28 mouse cellular contexts compared by ENCODE assay signal in the genomic region with DNA sequence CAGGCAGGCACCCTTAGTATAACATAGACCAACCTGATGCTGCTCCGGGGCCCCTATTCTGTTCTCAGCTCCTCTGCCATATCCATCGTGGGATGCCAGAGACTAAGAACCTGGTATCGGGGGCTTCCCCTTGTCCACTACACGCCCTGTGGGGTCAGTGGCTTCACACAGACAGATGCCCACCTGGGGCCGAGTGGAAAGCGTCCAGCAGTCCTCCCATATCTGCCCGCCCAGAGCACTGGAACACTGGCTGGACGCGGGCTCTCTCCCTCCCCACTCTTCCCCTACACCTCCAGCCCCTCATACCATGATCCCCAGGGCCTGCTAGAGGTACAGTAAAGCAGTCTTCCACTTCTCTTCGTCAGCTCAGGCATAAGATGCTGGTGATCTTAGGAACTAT.
"Had no signal": no experiment of that assay in that cellular context is flagged by ENCODE, and none has a peak within 500 bp of the region (broad histone marks: within the 10 kb centered on the region; RNA-seq: fewer than 3 reads in every experiment).

No protein-coding gene starts in this region.

- H3K36me3 ChIP-seq: limb, embryonic 10.5 days; limb, embryonic 12.5 days; limb, embryonic 13.5 days; limb, embryonic 15.5 days; liver, embryonic 12.5 days; liver, embryonic 13.5 days; liver, embryonic 15.5 days; lung, embryonic 15.5 days; midbrain, embryonic 10.5 days; midbrain, embryonic 12.5 days; midbrain, embryonic 13.5 days; midbrain, embryonic 15.5 days; neural tube, embryonic 12.5 days had no signal

- H3K27me3 ChIP-seq: limb, embryonic 12.5 days; limb, embryonic 13.5 days; limb, embryonic 15.5 days; liver, embryonic 12.5 days; liver, embryonic 13.5 days; liver, embryonic 15.5 days; lung, embryonic 15.5 days; megakaryocyte, embryonic 14.5 days; midbrain, embryonic 12.5 days; midbrain, embryonic 13.5 days; midbrain, embryonic 15.5 days; neural tube, embryonic 12.5 days had no signal

- DNase-seq: left cerebral cortex, postnatal 4 days; liver; liver, embryonic 13.5 days; liver, postnatal 0 days; lung, adult 18-20 months; lung, adult 2 months; lung, embryonic 14.5 days; lung, postnatal 10 days; lung, postnatal 14 days; lung, postnatal 36 days; lung, postnatal 4 days; midbrain, embryonic 14.5 days had no signal

- H3K9me3 ChIP-seq: limb, embryonic 10.5 days; limb, embryonic 12.5 days; limb, embryonic 13.5 days; limb, embryonic 15.5 days; liver, embryonic 12.5 days; liver, embryonic 13.5 days; liver, embryonic 15.5 days; lung, embryonic 15.5 days; midbrain, embryonic 10.5 days; midbrain, embryonic 12.5 days; midbrain, embryonic 13.5 days; midbrain, embryonic 15.5 days; neural tube, embryonic 12.5 days had no signal

- H3K4me3 ChIP-seq: limb, embryonic 10.5 days; limb, embryonic 12.5 days; limb, embryonic 13.5 days; limb, embryonic 15.5 days; liver, embryonic 12.5 days; liver, embryonic 13.5 days; liver, embryonic 15.5 days; lung, embryonic 15.5 days; megakaryocyte, embryonic 14.5 days; midbrain, embryonic 10.5 days; midbrain, embryonic 12.5 days; midbrain, embryonic 13.5 days; midbrain, embryonic 15.5 days; myocyte; neural tube, embryonic 12.5 days had no signal

- H3K4me1 ChIP-seq: limb, embryonic 10.5 days; limb, embryonic 12.5 days; limb, embryonic 13.5 days; limb, embryonic 15.5 days; liver, embryonic 12.5 days; liver, embryonic 13.5 days; liver, embryonic 15.5 days; lung, embryonic 15.5 days; megakaryocyte, embryonic 14.5 days; midbrain, embryonic 10.5 days; midbrain, embryonic 12.5 days; midbrain, embryonic 13.5 days; midbrain, embryonic 15.5 days; neural tube, embryonic 12.5 days had no signal

- H3K27ac ChIP-seq: limb, embryonic 10.5 days; limb, embryonic 12.5 days; limb, embryonic 13.5 days; limb, embryonic 15.5 days; liver, embryonic 12.5 days; liver, embryonic 13.5 days; liver, embryonic 14.5 days; liver, embryonic 15.5 days; lung, embryonic 15.5 days; macrophage; midbrain, embryonic 10.5 days; midbrain, embryonic 12.5 days; midbrain, embryonic 13.5 days; midbrain, embryonic 15.5 days; neural tube, embryonic 12.5 days had no signal
